Mouse (Mus musculus): ENCODE data around the gene Ccdc65. TPM values are rescaled to one million over a fixed set of nuclear protein-coding genes. Genes with fewer than 3 reads are reported as not detected.
A peak's percentile ranks its signal among the peaks of the same experiment; 100 is the strongest.

Gene Ccdc65
- polyA plus RNA-seq, 1 experiment from 2014 or later = 0.28 TPM

GRCm38 (mm10) chr15:98674284-98674993 lies 33.6 kb upstream of the Ccdc65 start:
- no peaks in the 10 kb centered on the region for H3K9me3 ChIP-seq (ENCODE audit: low read depth, low read length)
- H3K27ac ChIP-seq (ENCODE audit: low read depth) = no peak overlapping the region
- H3K9ac ChIP-seq = no peak overlapping the region
- peaks cover 48% of the 10 kb centered on the region for H3K27me3 ChIP-seq (ENCODE audit: insufficient read depth, low read length)
- TF ChIP-seq CTCF (IDR thresholded peaks at IDR 0.05; ENCODE audit: low read depth) = no peak
- H3K4me2 ChIP-seq = no peak overlapping the region
- no peak overlapping the region for H3K4me3 ChIP-seq (ENCODE audit: low read depth, low read length)
- DNase-seq (no peak), ATAC-seq (ENCODE audit: insufficient read depth) (no peak)
- no peaks in the 10 kb centered on the region for H3K4me1 ChIP-seq (ENCODE audit: insufficient read depth)
- H3K36me3 ChIP-seq (ENCODE audit: insufficient read depth) = no peaks in the 10 kb centered on the region
- 42% methylated on average over 7 of the region's 7 CpGs for WGBS

- Histone ChIP-seq H3K9ac (no peak overlapping the region), H3K36me3 (ENCODE audit: insufficient read depth) (no peaks in the 10 kb centered on the region), H3K4me2 (peak overlapping the region; percentile 70; the same call in 1 of the 2 replicates), H3K27me3 (ENCODE audit: insufficient read depth, low read length) (peaks cover 48% of the 10 kb centered on the region), H3K9me3 (ENCODE audit: low read depth, low read length) (no peaks in the 10 kb centered on the region), H3K4me1 (ENCODE audit: insufficient read depth) (no peaks in the 10 kb centered on the region), H3K27ac (ENCODE audit: low read depth) (no peak overlapping the region), H3K4me3 (ENCODE audit: low read depth, low read length) (no peak overlapping the region)
- DNase-seq (no peak), ATAC-seq (ENCODE audit: insufficient read depth) (no peak)
- WGBS = 23% methylated on average over 11 of the region's 11 CpGs
- TF ChIP-seq CTCF (IDR thresholded peaks at IDR 0.05; ENCODE audit: low read depth) = no peak
Observed at GRCm38 (mm10) chr15:98674994-98675545, 32.9 kb upstream of the Ccdc65 start.

- WGBS = 7% methylated on average over 14 of the region's 14 CpGs
- H3K4me3 ChIP-seq (ENCODE audit: low read depth, low read length) = no peak overlapping the region
Observed at GRCm38 (mm10) chr15:98675634-98676250, 32.3 kb upstream of the Ccdc65 start.

GRCm38 (mm10) chr15:98676471-98676870 lies 31.5 kb upstream of the Ccdc65 start:
- 0 out of 2 replicates have a peak overlapping the region, but pooled peaks have one; percentile 5 for H3K4me3 ChIP-seq (ENCODE audit: low read depth, low read length)
- H3K27me3 ChIP-seq (ENCODE audit: insufficient read depth, low read length) = peaks cover 48% of the 10 kb centered on the region
- DNase-seq = peak; percentile 37
- ATAC-seq (ENCODE audit: insufficient read depth) = no peak
- H3K4me1 ChIP-seq (ENCODE audit: insufficient read depth) = no peaks in the 10 kb centered on the region
- H3K4me2 ChIP-seq = peak overlapping the region; percentile 70
- no peak for TF ChIP-seq CTCF (IDR thresholded peaks at IDR 0.05; ENCODE audit: low read depth)
- no peak overlapping the region for H3K9ac ChIP-seq
- H3K36me3 ChIP-seq (ENCODE audit: insufficient read depth) = no peaks in the 10 kb centered on the region
- WGBS = 4% methylated on average over 9 of the region's 9 CpGs
- H3K9me3 ChIP-seq (ENCODE audit: low read depth, low read length) = no peaks in the 10 kb centered on the region
- H3K27ac ChIP-seq (ENCODE audit: low read depth) = no peak overlapping the region

More at GRCm38 (mm10) chr15:98675634-98676250, 32.3 kb upstream of the Ccdc65 start:
- DNase-seq (no peak), ATAC-seq (ENCODE audit: insufficient read depth) (no peak)
- Histone ChIP-seq H3K36me3 (ENCODE audit: insufficient read depth) (no peaks in the 10 kb centered on the region), H3K9me3 (ENCODE audit: low read depth, low read length) (no peaks in the 10 kb centered on the region), H3K27ac (ENCODE audit: low read depth) (no peak overlapping the region), H3K27me3 (ENCODE audit: insufficient read depth, low read length) (peaks cover 48% of the 10 kb centered on the region), H3K9ac (no peak overlapping the region; the same call in 1 of the 2 replicates), H3K4me1 (ENCODE audit: insufficient read depth) (no peaks in the 10 kb centered on the region), H3K4me2 (peak overlapping the region; percentile 70; the same call in 1 of the 2 replicates)
- TF ChIP-seq CTCF (IDR thresholded peaks at IDR 0.05; ENCODE audit: low read depth) = no peak

GRCm38 (mm10) chr15:98676940-98677728 lies 30.9 kb upstream of the Ccdc65 start, which contains the start of gene Rnd1:
TSS of gene Rnd1 (minus strand) at chr15:98677461.
- Histone ChIP-seq H3K27ac (ENCODE audit: low read depth) (no peak within 1 kb of the TSS), H3K27me3 (ENCODE audit: insufficient read depth, low read length) (peaks cover 48% of the 10 kb centered on the region), H3K4me1 (ENCODE audit: insufficient read depth) (no peaks in the 10 kb centered on the region), H3K4me3 (ENCODE audit: low read depth, low read length) (peak within 1 kb of the TSS; percentile 36), H3K36me3 (ENCODE audit: insufficient read depth) (no peaks in the 10 kb centered on the region), H3K9me3 (ENCODE audit: low read depth, low read length) (no peaks in the 10 kb centered on the region), H3K9ac (no peak within 1 kb of the TSS), H3K4me2 (peak within 1 kb of the TSS; percentile 70)
- TF ChIP-seq CTCF (IDR thresholded peaks at IDR 0.05; ENCODE audit: low read depth) = peak; percentile 7; the same call in 1 of the 2 replicates
- DNase-seq = peak; percentile 91
- WGBS = under 1% methylated on average over 37 of the region's 37 CpGs
- ATAC-seq (ENCODE audit: insufficient read depth) = peak; percentile 99

- Histone ChIP-seq H3K4me3 (ENCODE audit: low read depth, low read length) (no peak overlapping the region), H3K4me2 (no peak overlapping the region), H3K27me3 (ENCODE audit: insufficient read depth, low read length) (peaks cover 48% of the 10 kb centered on the region), H3K36me3 (ENCODE audit: insufficient read depth) (no peaks in the 10 kb centered on the region), H3K4me1 (ENCODE audit: insufficient read depth) (no peaks in the 10 kb centered on the region), H3K9ac (no peak overlapping the region), H3K27ac (ENCODE audit: low read depth) (no peak overlapping the region), H3K9me3 (ENCODE audit: low read depth, low read length) (no peaks in the 10 kb centered on the region)
- no peak for ATAC-seq (ENCODE audit: insufficient read depth)
- 55% methylated on average over 7 of the region's 7 CpGs for WGBS
- TF ChIP-seq CTCF (IDR thresholded peaks at IDR 0.05; ENCODE audit: low read depth) = no peak
- no peak for DNase-seq
Observed at GRCm38 (mm10) chr15:98677977-98678376, 30.0 kb upstream of the Ccdc65 start.
